Comparison of ENCODE assay signal across 8 mouse cellular contexts in genomic region chr9:21237368-21238003, GRCm38 (mm10). TPM values are rescaled to one million over a fixed set of nuclear protein-coding genes. Genes with fewer than 3 reads are reported as not detected.
DNase-seq lines count a peak whose midpoint lies in the region; ATAC-seq and TF ChIP-seq lines count a peak whose summit lies in the region.

No protein-coding gene starts in this region.

- peak overlapping the region; percentile 91 for H3K4me3 ChIP-seq in brown adipose tissue, adult 24 weeks (ENCODE audit: insufficient read depth, low read depth, low read length)
- peak overlapping the region; percentile 93 for H3K4me3 ChIP-seq in forebrain, embryonic 13.5 days
- H3K4me3 ChIP-seq in intestine, postnatal 0 days (ENCODE audit: low read depth, low read length), result peak overlapping the region; percentile 94
- H3K4me3 ChIP-seq in stomach, embryonic 14.5 days (ENCODE audit: low read depth, low read length), result peak overlapping the region; percentile 89

- peak overlapping the region; percentile 99 for H3K9ac ChIP-seq in forebrain, embryonic 13.5 days
- peak overlapping the region; percentile 92 for H3K9ac ChIP-seq in intestine, postnatal 0 days (ENCODE audit: low read depth, low read length)
- H3K9ac ChIP-seq in stomach, embryonic 14.5 days (replicated peaks; ENCODE audit: low read depth, low read length), result peak overlapping the region; percentile 96

- ATAC-seq in forebrain, embryonic 13.5 days, result peak; percentile 34
- ATAC-seq in intestine, postnatal 0 days, result no peak
- peak; percentile 66 for ATAC-seq in megakaryocyte progenitor cell, adult 5-6 weeks (replicated peaks; ENCODE audit: poor library complexity)
- peak; percentile 16; the same call in 1 of the 2 replicates for ATAC-seq in stomach, embryonic 14.5 days (ENCODE audit: insufficient number of reproducible peaks, insufficient read depth, low FRiP score, low read depth)

- H3K4me1 ChIP-seq in brown adipose tissue, adult 24 weeks (ENCODE audit: control insufficient read depth, insufficient read depth, insufficient read length, low read length), result peaks cover 9% of the 10 kb centered on the region
- H3K4me1 ChIP-seq in forebrain, embryonic 13.5 days, result peaks cover 22% of the 10 kb centered on the region
- H3K4me1 ChIP-seq in intestine, postnatal 0 days (replicated peaks; ENCODE audit: control insufficient read depth, insufficient read depth, low read length), result peaks cover 11% of the 10 kb centered on the region; the same call in 1 of the 2 replicates
- peaks cover 18% of the 10 kb centered on the region for H3K4me1 ChIP-seq in stomach, embryonic 14.5 days (ENCODE audit: control insufficient read depth, insufficient read depth, low read length)

- TF ChIP-seq CTCF in intestine, postnatal 0 days (IDR thresholded peaks at IDR 0.05; ENCODE audit: low read depth), result peak; percentile 58

- peak overlapping the region; percentile 83 for H3K4me2 ChIP-seq in forebrain, embryonic 13.5 days
- H3K4me2 ChIP-seq in intestine, postnatal 0 days (replicated peaks; ENCODE audit: low read depth), result peak overlapping the region; percentile 87
- peak overlapping the region; percentile 88 for H3K4me2 ChIP-seq in stomach, embryonic 14.5 days (replicated peaks; ENCODE audit: low read depth, low read length)

- H3K27ac ChIP-seq in brown adipose tissue, adult 24 weeks (replicated peaks; ENCODE audit: low read depth, low read length), result peak overlapping the region; percentile 89
- H3K27ac ChIP-seq in forebrain, embryonic 13.5 days, result peak overlapping the region; percentile 90
- H3K27ac ChIP-seq in intestine, postnatal 0 days (ENCODE audit: low read depth, low read length), result peak overlapping the region; percentile 97
- peak overlapping the region; percentile 86 for H3K27ac ChIP-seq in stomach, embryonic 14.5 days (ENCODE audit: low read length)

- WGBS in forebrain, embryonic 13.5 days, result 25% methylated on average over 19 of the region's 19 CpGs
- WGBS in intestine, postnatal 0 days, result 21% methylated on average over 19 of the region's 19 CpGs
- 16% methylated on average over 19 of the region's 19 CpGs for WGBS in stomach, embryonic 14.5 days

- H3K9me3 ChIP-seq in forebrain, embryonic 13.5 days (replicated peaks), result no peaks in the 10 kb centered on the region
- no peaks in the 10 kb centered on the region for H3K9me3 ChIP-seq in intestine, postnatal 0 days (ENCODE audit: control insufficient read depth)
- H3K9me3 ChIP-seq in stomach, embryonic 14.5 days (ENCODE audit: control insufficient read depth, low read depth, low read length), result no peaks in the 10 kb centered on the region

- H3K27me3 ChIP-seq in forebrain, embryonic 13.5 days, result peaks cover 12% of the 10 kb centered on the region
- H3K27me3 ChIP-seq in intestine, postnatal 0 days (replicated peaks; ENCODE audit: control insufficient read depth, insufficient read depth, low read length), result peaks cover under 1% of the 10 kb centered on the region; the same call in 1 of the 2 replicates
- H3K27me3 ChIP-seq in stomach, embryonic 14.5 days (ENCODE audit: control insufficient read depth, insufficient read depth, low read length), result no peaks in the 10 kb centered on the region

- DNase-seq in right cerebral cortex, postnatal 4 days, result peak; percentile 28
- no peak for DNase-seq in right cerebral cortex, postnatal 14 days
- DNase-seq in frontal cortex, postnatal 10 days (ENCODE audit: low spot score in 2 of 2), result no peak

- peaks cover 33% of the 10 kb centered on the region for H3K36me3 ChIP-seq in forebrain, embryonic 13.5 days (ENCODE audit: poor library complexity, severe bottlenecking)
- peaks cover 33% of the 10 kb centered on the region for H3K36me3 ChIP-seq in intestine, postnatal 0 days (ENCODE audit: control insufficient read depth, insufficient read depth)
- peaks cover 17% of the 10 kb centered on the region; the same call in 1 of the 2 replicates for H3K36me3 ChIP-seq in stomach, embryonic 14.5 days (ENCODE audit: control insufficient read depth, insufficient read depth, low read length)

RNA-seq across cellular contexts. Expression of gene Keap1, which starts 1.7 kb away (rescaled TPM):
- 24.6 and 25.5 TPM in 2 replicates for polyA plus RNA-seq in brown adipose tissue, adult 24 weeks (2012; ENCODE audit: insufficient read depth, insufficient read length, missing spikeins)
- 55.7 and 60.0 TPM in 2 replicates for polyA plus RNA-seq in forebrain, embryonic 13.5 days (2015; fragmentation: Nextera tagmentation; extraction: Ambion mirVana)
- polyA plus RNA-seq in intestine, postnatal 0 days (2015; fragmentation: Nextera tagmentation; extraction: Ambion mirVana), result 38.3 and 42.4 TPM in 2 replicates
- total RNA-seq in megakaryocyte progenitor cell, adult 5-6 weeks (2015), result 17.2 and 18.3 TPM in 2 replicates
- 35.3 and 38.4 TPM in 2 replicates for total RNA-seq in megakaryocyte progenitor cell, adult 5-6 weeks (2017)
- 34.5 and 40.3 TPM in 2 replicates for polyA plus RNA-seq in stomach, embryonic 14.5 days (2014; fragmentation: Nextera tagmentation; extraction: Ambion mirVana)

RNA-seq across cellular contexts. Expression of gene S1pr5, which starts 10.8 kb away (rescaled TPM):
- polyA plus RNA-seq in brown adipose tissue, adult 24 weeks (2012; ENCODE audit: insufficient read depth, insufficient read length, missing spikeins), result 2.1 and 3.6 TPM in 2 replicates
- 0.37 and 0.55 TPM in 2 replicates for polyA plus RNA-seq in forebrain, embryonic 13.5 days (2015; fragmentation: Nextera tagmentation; extraction: Ambion mirVana)
- not detected in 2 replicates for polyA plus RNA-seq in intestine, postnatal 0 days (2015; fragmentation: Nextera tagmentation; extraction: Ambion mirVana)
- total RNA-seq in megakaryocyte progenitor cell, adult 5-6 weeks (2015), result 0.10 TPM in 1 of 2 replicates, not detected in the other
- 0.29 TPM in 1 of 2 replicates, not detected in the other for total RNA-seq in megakaryocyte progenitor cell, adult 5-6 weeks (2017)
- 0.27 and 0.48 TPM in 2 replicates for polyA plus RNA-seq in stomach, embryonic 14.5 days (2014; fragmentation: Nextera tagmentation; extraction: Ambion mirVana)

RNA-seq across cellular contexts. Expression of gene Atg4d, which starts 27.6 kb away (rescaled TPM):
- 23.5 and 23.7 TPM in 2 replicates for polyA plus RNA-seq in brown adipose tissue, adult 24 weeks (2012; ENCODE audit: insufficient read depth, insufficient read length, missing spikeins)
- polyA plus RNA-seq in forebrain, embryonic 13.5 days (2015; fragmentation: Nextera tagmentation; extraction: Ambion mirVana), result 60.2 and 60.3 TPM in 2 replicates
- 44.7 and 48.1 TPM in 2 replicates for polyA plus RNA-seq in intestine, postnatal 0 days (2015; fragmentation: Nextera tagmentation; extraction: Ambion mirVana)
- total RNA-seq in megakaryocyte progenitor cell, adult 5-6 weeks (2015), result 3.9 and 5.0 TPM in 2 replicates
- 6.1 and 7.0 TPM in 2 replicates for total RNA-seq in megakaryocyte progenitor cell, adult 5-6 weeks (2017)
- polyA plus RNA-seq in stomach, embryonic 14.5 days (2014; fragmentation: Nextera tagmentation; extraction: Ambion mirVana), result 38.8 and 43.5 TPM in 2 replicates

RNA-seq across cellular contexts. Expression of gene Kri1, which starts 50.3 kb away (rescaled TPM):
- 10.9 and 16.2 TPM in 2 replicates for polyA plus RNA-seq in brown adipose tissue, adult 24 weeks (2012; ENCODE audit: insufficient read depth, insufficient read length, missing spikeins)
- 15.4 and 20.1 TPM in 2 replicates for polyA plus RNA-seq in forebrain, embryonic 13.5 days (2015; fragmentation: Nextera tagmentation; extraction: Ambion mirVana)
- polyA plus RNA-seq in intestine, postnatal 0 days (2015; fragmentation: Nextera tagmentation; extraction: Ambion mirVana), result 7.0 and 7.2 TPM in 2 replicates
- 33.8 and 38.8 TPM in 2 replicates for total RNA-seq in megakaryocyte progenitor cell, adult 5-6 weeks (2015)
- total RNA-seq in megakaryocyte progenitor cell, adult 5-6 weeks (2017), result 83.1 and 87.6 TPM in 2 replicates
- 14.1 and 14.7 TPM in 2 replicates for polyA plus RNA-seq in stomach, embryonic 14.5 days (2014; fragmentation: Nextera tagmentation; extraction: Ambion mirVana)

RNA-seq across cellular contexts. Expression of gene Cdkn2d, which starts 53.7 kb away (rescaled TPM):
- 11.1 and 13.5 TPM in 2 replicates for polyA plus RNA-seq in brown adipose tissue, adult 24 weeks (2012; ENCODE audit: insufficient read depth, insufficient read length, missing spikeins)
- polyA plus RNA-seq in forebrain, embryonic 13.5 days (2015; fragmentation: Nextera tagmentation; extraction: Ambion mirVana), result 85.4 and 88.3 TPM in 2 replicates
- polyA plus RNA-seq in intestine, postnatal 0 days (2015; fragmentation: Nextera tagmentation; extraction: Ambion mirVana), result 24.1 and 25.8 TPM in 2 replicates
- total RNA-seq in megakaryocyte progenitor cell, adult 5-6 weeks (2015), result 24.1 and 24.3 TPM in 2 replicates
- 11.2 and 16.1 TPM in 2 replicates for total RNA-seq in megakaryocyte progenitor cell, adult 5-6 weeks (2017)
- 47.4 and 48.5 TPM in 2 replicates for polyA plus RNA-seq in stomach, embryonic 14.5 days (2014; fragmentation: Nextera tagmentation; extraction: Ambion mirVana)
